Mouse (Mus musculus) cerebellum, adult 2 months (tissue): ENCODE measurements around the gene Itfg1.
A peak's percentile ranks its signal among the peaks of the same experiment; 100 is the strongest.

Experiments used
- CTCF ChIP-seq: fragments of 200-500 bp; IDR thresholded peaks from 2 replicates; pipeline ENCODE4 v1.5.1; 2011; ENCODE audit warnings: low read depth, mild to moderate bottlenecking, control low read depth, low read length, moderate library complexity, borderline replicate concordance; ENCODE audit not compliant: insufficient read depth
- POLR2A ChIP-seq: fragments of 200-500 bp; IDR thresholded peaks from 2 replicates; pipeline ENCODE4 v1.6.1; 2011; ENCODE audit warnings: low read length, control low read depth, borderline replicate concordance; ENCODE audit not compliant: insufficient read depth

- TF ChIP-seq CTCF (no peak), POLR2A (peak; percentile 57; the same call in 1 of the 2 replicates)
Measured at GRCm38 (mm10) chr8:85700751-85701351, 139.9 kb downstream of the Itfg1 start, which contains the start of gene Neto2.
